Mouse (Mus musculus): ENCODE data around the gene Tm7sf2.
A peak's percentile ranks its signal among the peaks of the same experiment; 100 is the strongest.

DNA sequence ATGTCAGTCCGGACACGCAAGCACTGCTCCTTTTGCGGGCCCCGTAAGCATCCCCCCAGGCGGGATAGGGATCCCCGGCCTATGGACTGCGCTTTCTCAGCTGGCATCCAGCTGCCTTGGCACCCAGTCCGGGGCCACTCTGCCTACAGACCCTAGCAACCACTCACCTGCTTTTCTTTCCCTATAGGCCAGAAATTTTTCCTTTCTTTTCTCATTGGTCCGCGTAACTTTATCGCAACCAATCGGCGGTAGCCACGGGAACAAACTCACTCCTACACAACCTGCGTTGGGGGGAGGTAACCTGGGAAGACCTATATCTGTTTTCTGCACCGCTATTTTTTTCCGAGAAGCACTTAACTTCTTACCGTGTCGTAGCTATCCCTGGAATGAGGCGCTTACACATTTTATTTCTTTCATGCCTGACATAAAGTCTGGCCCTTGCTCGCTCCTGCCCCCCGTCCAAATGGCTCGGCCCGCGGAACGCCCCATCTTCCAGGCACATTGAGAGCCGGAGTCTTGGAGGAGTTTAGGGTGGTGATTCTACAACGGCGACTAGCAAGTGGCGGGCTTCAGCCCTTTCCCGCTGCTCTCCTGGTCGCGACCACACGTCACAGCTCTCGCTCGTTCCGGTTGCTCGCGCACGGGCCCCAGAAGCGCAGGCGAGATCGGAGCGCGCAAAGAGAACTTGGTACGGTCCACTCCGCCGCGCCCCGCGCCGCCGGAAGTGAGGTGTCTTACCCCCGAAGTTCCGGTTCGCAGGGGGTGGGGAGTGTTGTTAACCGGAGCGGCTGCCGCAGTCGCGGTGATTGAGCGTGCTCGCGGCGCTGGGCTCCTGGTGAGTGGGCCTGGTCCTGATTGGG is 21.6 kb downstream of the Tm7sf2 start, which contains the start of gene Syvn1:
- TF ChIP-seq POLR2A (IDR thresholded peaks at IDR 0.05; ENCODE audit: control insufficient read depth in 1 of 2, insufficient read depth in 1 of 2, low read depth in 1 of 2, low read length in 2 of 2, poor library complexity in 1 of 2) (peak; percentile 73 to 86), HCFC1 (IDR thresholded peaks at IDR 0.05; ENCODE audit: low read depth, low read length) (peak; percentile 83), USF2 (IDR thresholded peaks at IDR 0.05; ENCODE audit: borderline replicate concordance in 1 of 2, insufficient read depth in 1 of 2, low read depth in 1 of 2, low read length in 2 of 2) (no peak), MYB (IDR thresholded peaks at IDR 0.05; ENCODE audit: low read depth, low read length) (no peak), E2F4 (IDR thresholded peaks at IDR 0.05; ENCODE audit: borderline replicate concordance, low read depth, low read length) (no peak), CTCF (IDR thresholded peaks at IDR 0.05 in 2 of 3, conservative IDR thresholded peaks at IDR 0.05 in 1 of 3; ENCODE audit: control insufficient read depth in 1 of 3, insufficient read depth in 1 of 3, low read depth in 2 of 3, low read length in 3 of 3, poor library complexity in 1 of 3, severe bottlenecking in 1 of 3) (no peak), SIN3A (IDR thresholded peaks at IDR 0.05; ENCODE audit: low read length) (peak; percentile 88), EP300 (IDR thresholded peaks at IDR 0.05; ENCODE audit: low read depth in 1 of 2, low read length in 2 of 2) (no peak), ETS1 (IDR thresholded peaks at IDR 0.05; ENCODE audit: low read depth, low read length) (peak; percentile 84), ZKSCAN1 (IDR thresholded peaks at IDR 0.05; ENCODE audit: low read depth, low read length) (no peak), USF1 (IDR thresholded peaks at IDR 0.05; ENCODE audit: low read depth, low read length) (no peak; the same call in 1 of the 2 replicates), CHD2 (IDR thresholded peaks at IDR 0.05; ENCODE audit: low read length) (peak; percentile 95)

Measured in MEL (cell line).